ENCODE assay signal across 15 mouse cellular contexts in genomic region chr17:47981556-47982027, GRCm38 (mm10). TPM values are rescaled to one million over a fixed set of nuclear protein-coding genes. Genes with fewer than 3 reads are reported as not detected.
A peak's percentile ranks its signal among the peaks of the same experiment; 100 is the strongest.
DNase-seq lines count a peak whose midpoint lies in the region; ATAC-seq and TF ChIP-seq lines count a peak whose summit lies in the region.
"Had no signal": no experiment of that assay in that cellular context is flagged by ENCODE, and none has a peak within 500 bp of the region (broad histone marks: within the 10 kb centered on the region; RNA-seq: fewer than 3 reads in every experiment).

No protein-coding gene starts in this region.

- 9% methylated on average over 7 of the region's 7 CpGs for WGBS in embryonic facial prominence, embryonic 10.5 days
- 29% methylated on average over 7 of the region's 7 CpGs for WGBS in intestine, embryonic 16.5 days
- 3% methylated on average over 7 of the region's 7 CpGs for WGBS in midbrain, embryonic 13.5 days

- no peak overlapping the region for H3K4me2 ChIP-seq in intestine, embryonic 16.5 days (ENCODE audit: low read depth, low read length)
- H3K4me2 ChIP-seq in midbrain, embryonic 13.5 days (replicated peaks): no peak overlapping the region

- peak; percentile 19 for DNase-seq in ES-CJ7 (ENCODE audit: low read depth, low spot score)
- peak; percentile 78 for DNase-seq in embryonic facial prominence, embryonic 10.5 days (ENCODE audit: low spot score)
- DNase-seq in thymus, adult 18-20 months: no peak
- no peak for DNase-seq in left cerebral cortex, postnatal 4 days
- no peak for DNase-seq in left cerebral cortex, adult 2 months (ENCODE audit: extremely low spot score in 1 of 2, low spot score in 2 of 2)
- DNase-seq: adrenal gland, postnatal 36 days; cerebellum, postnatal 14 days; kidney, postnatal 36 days had no signal

- H3K36me3 ChIP-seq in embryonic facial prominence, embryonic 10.5 days (replicated peaks): no peaks in the 10 kb centered on the region
- H3K36me3 ChIP-seq in intestine, embryonic 16.5 days (ENCODE audit: control insufficient read depth, insufficient read depth, low read length): no peaks in the 10 kb centered on the region
- H3K36me3 ChIP-seq in midbrain, embryonic 13.5 days: no peaks in the 10 kb centered on the region

- H3K9me3 ChIP-seq in embryonic facial prominence, embryonic 10.5 days: no peaks in the 10 kb centered on the region
- H3K9me3 ChIP-seq in intestine, embryonic 16.5 days (ENCODE audit: control insufficient read depth, low read length): no peaks in the 10 kb centered on the region
- no peaks in the 10 kb centered on the region for H3K9me3 ChIP-seq in midbrain, embryonic 13.5 days

- H3K4me3 ChIP-seq in embryonic facial prominence, embryonic 10.5 days: peak overlapping the region; percentile 13; the same call in 1 of the 2 replicates
- no peak overlapping the region for H3K4me3 ChIP-seq in intestine, embryonic 16.5 days (ENCODE audit: low read length)
- no peak overlapping the region for H3K4me3 ChIP-seq in midbrain, embryonic 13.5 days (replicated peaks)
- H3K4me3 ChIP-seq in left cerebral cortex, adult 2 months: no peak overlapping the region

- H3K9ac ChIP-seq in intestine, embryonic 16.5 days (ENCODE audit: low read depth, low read length): no peak overlapping the region
- no peak overlapping the region for H3K9ac ChIP-seq in midbrain, embryonic 13.5 days (replicated peaks)

- H3K27ac ChIP-seq in embryonic facial prominence, embryonic 10.5 days (replicated peaks): peak overlapping the region; percentile 75
- no peak overlapping the region for H3K27ac ChIP-seq in intestine, embryonic 16.5 days (ENCODE audit: low read length)
- H3K27ac ChIP-seq in midbrain, embryonic 13.5 days: no peak overlapping the region
- H3K27ac ChIP-seq in left cerebral cortex, adult 2 months: no peak overlapping the region

- H3K4me1 ChIP-seq in embryonic facial prominence, embryonic 10.5 days: peaks cover 59% of the 10 kb centered on the region
- H3K4me1 ChIP-seq in intestine, embryonic 16.5 days (ENCODE audit: control insufficient read depth, insufficient read depth, low read length): peaks cover 17% of the 10 kb centered on the region
- peaks cover 31% of the 10 kb centered on the region for H3K4me1 ChIP-seq in midbrain, embryonic 13.5 days (replicated peaks)

- intact Hi-C loops in left cerebral cortex, postnatal 4 days (cut with DNase I): no loop called here
- intact Hi-C loops in left cerebral cortex, adult 2 months (cut with DNase I): no loop called here

- peaks cover 14% of the 10 kb centered on the region; the same call in 1 of the 2 replicates for H3K27me3 ChIP-seq in embryonic facial prominence, embryonic 10.5 days (replicated peaks; ENCODE audit: low read depth, poor library complexity, severe bottlenecking)
- H3K27me3 ChIP-seq in intestine, embryonic 16.5 days (replicated peaks; ENCODE audit: control insufficient read depth, insufficient read depth, low read length): no peaks in the 10 kb centered on the region
- H3K27me3 ChIP-seq in midbrain, embryonic 13.5 days: peaks cover 13% of the 10 kb centered on the region

- ATAC-seq in intestine, embryonic 16.5 days: 0 out of 2 replicates have a peak, but pooled peaks have one; percentile 21
- peak; percentile 78 for ATAC-seq in midbrain, embryonic 13.5 days

- no peak for TF ChIP-seq CTCF in left cerebral cortex, adult 2 months (IDR thresholded peaks at IDR 0.05)

RNA-seq across cellular contexts. Expression of gene 1700122O11Rik, which starts 56.5 kb away (rescaled TPM):
- polyA plus RNA-seq in embryonic facial prominence, embryonic 10.5 days (2016; fragmentation: Nextera tagmentation; extraction: Ambion mirVana): not detected in 2 replicates
- polyA plus RNA-seq in intestine, embryonic 16.5 days (2015; fragmentation: Nextera tagmentation; extraction: Ambion mirVana): not detected in 2 replicates
- not detected in 2 replicates for polyA plus RNA-seq in midbrain, embryonic 13.5 days (2015; fragmentation: Nextera tagmentation; extraction: Ambion mirVana)
- total RNA-seq in left cerebral cortex, postnatal 4 days (2021): not detected
- total RNA-seq in left cerebral cortex, adult 2 months (2021): not detected
- total RNA-seq: adrenal gland, postnatal 36 days; liver, adult 2 months had no signal
- polyA plus RNA-seq: heart, embryonic 16.5 days; liver, adult 2 months; neural tube, embryonic 14.5 days; small intestine, adult 2 months; urinary bladder, adult 2 months had no signal

RNA-seq across cellular contexts. Expression of gene Foxp4, which starts 57.1 kb away (rescaled TPM):
- polyA plus RNA-seq in embryonic facial prominence, embryonic 10.5 days (2016; fragmentation: Nextera tagmentation; extraction: Ambion mirVana): 26.9 and 28.1 TPM in 2 replicates
- 12.5 and 13.6 TPM in 2 replicates for polyA plus RNA-seq in intestine, embryonic 16.5 days (2015; fragmentation: Nextera tagmentation; extraction: Ambion mirVana)
- polyA plus RNA-seq in midbrain, embryonic 13.5 days (2015; fragmentation: Nextera tagmentation; extraction: Ambion mirVana): 16.0 and 25.2 TPM in 2 replicates
- 10 to 100 TPM; 78.3 to 89.0 TPM for total RNA-seq in left cerebral cortex, postnatal 4 days (2021)
- total RNA-seq in left cerebral cortex, adult 2 months (2021): 10 to 100 TPM; 43.1 to 50.6 TPM

Comparison
In these comparisons a context has a peak if more than half of its experiments do, and no peak if none do; other contexts are left out.
1. DNase-seq: peak in ES-CJ7 (single experiment) and embryonic facial prominence, embryonic 10.5 days (single experiment); none in thymus, adult 18-20 months (0 of 2), left cerebral cortex, postnatal 4 days (single experiment) and left cerebral cortex, adult 2 months (0 of 2).